10 mouse cellular contexts compared by ENCODE assay signal in the genomic region with DNA sequence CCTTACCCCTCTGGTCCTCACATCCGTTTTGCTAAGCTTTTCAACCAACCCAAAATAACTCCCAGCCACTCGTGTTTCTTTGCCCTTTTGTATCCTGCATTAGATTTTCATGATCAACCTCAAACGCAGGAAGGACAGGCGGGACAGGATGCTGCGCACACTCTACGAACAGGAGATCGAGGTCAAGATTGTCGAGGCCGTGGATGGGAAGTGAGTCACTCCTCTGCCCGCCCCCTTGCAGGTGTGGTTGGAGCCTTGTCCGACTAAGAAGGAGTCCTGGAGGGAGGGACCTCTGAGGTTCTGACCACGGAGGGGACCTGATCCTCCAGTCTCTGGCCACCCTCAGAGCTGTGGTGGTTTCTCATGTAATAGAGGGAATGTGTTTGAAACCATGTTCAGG.
DNase-seq lines count a peak whose midpoint lies in the region; ATAC-seq lines count a peak whose summit lies in the region.
"Had no signal": no experiment of that assay in that cellular context is flagged by ENCODE, and none has a peak within 500 bp of the region (broad histone marks: within the 10 kb centered on the region; RNA-seq: fewer than 3 reads in every experiment).

No protein-coding gene starts in this region.

- ATAC-seq in activated CD4-positive, CD25-positive, alpha-beta regulatory T cell, adult 4 months: peak; percentile 40
- ATAC-seq: hindbrain, embryonic 16.5 days had no signal

- DNase-seq in adrenal gland, adult 2 months: peak; percentile 50
- DNase-seq in adrenal gland, adult 18-20 months (ENCODE audit: low spot score in 2 of 2): no peak
- peak; percentile 45 for DNase-seq in kidney, adult 9 months
- DNase-seq in kidney, postnatal 4 days: no peak
- peak; percentile 28 to 76 for DNase-seq in kidney, postnatal 25 days
- DNase-seq in cerebellum, adult 18-20 months: no peak
- no peak for DNase-seq in gastrocnemius, adult 18-20 months (ENCODE audit: low spot score)
- DNase-seq: cerebellum, postnatal 10 days had no signal

Comparison
In these comparisons a context has a peak if more than half of its experiments do, and no peak if none do; other contexts are left out.
1. DNase-seq: peak in adrenal gland, adult 2 months (single experiment), kidney, adult 9 months (single experiment) and kidney, postnatal 25 days (2 of 2); none in adrenal gland, adult 18-20 months (0 of 2), kidney, postnatal 4 days (0 of 2), cerebellum, adult 18-20 months (0 of 2) and gastrocnemius, adult 18-20 months (single experiment).